Mouse (Mus musculus): ENCODE data around the gene Trim33. TPM values are rescaled to one million over a fixed set of nuclear protein-coding genes. Genes with fewer than 3 reads are reported as not detected.

Trim33 gene
- 19.4 TPM for polyA plus RNA-seq (2014; fragmentation: Illumina TruSeq; extraction: RNeasy Lipid Tissue Mini Kit (QIAGEN cat#74804); ENCODE audit: low read depth, low replicate concordance)

GRCm38 (mm10) chr3:103279182-103280149 is at the start of gene Trim33:
Gene Trim33 (plus strand): TSS chr3:103279293.

Other genes with a start within 250 kb of the Trim33 start
- gene Nras, start 221.0 kb upstream of the Trim33 start, polyA plus RNA-seq (2014; fragmentation: Illumina TruSeq; extraction: RNeasy Lipid Tissue Mini Kit (QIAGEN cat#74804); ENCODE audit: low read depth, low replicate concordance): 29.5 TPM
- not detected for gene Ampd1, start 205.3 kb upstream of the Trim33 start, polyA plus RNA-seq (2014; fragmentation: Illumina TruSeq; extraction: RNeasy Lipid Tissue Mini Kit (QIAGEN cat#74804); ENCODE audit: low read depth, low replicate concordance)
- gene Dennd2c, start 176.7 kb upstream of the Trim33 start, polyA plus RNA-seq (2014; fragmentation: Illumina TruSeq; extraction: RNeasy Lipid Tissue Mini Kit (QIAGEN cat#74804); ENCODE audit: low read depth, low replicate concordance): 1.4 TPM
- gene Bcas2, start 107.6 kb upstream of the Trim33 start, polyA plus RNA-seq (2014; fragmentation: Illumina TruSeq; extraction: RNeasy Lipid Tissue Mini Kit (QIAGEN cat#74804); ENCODE audit: low read depth, low replicate concordance): 49.9 TPM

All from adipose tissue, adult 10 weeks (tissue).